Mouse (Mus musculus) brain, embryonic 14.5 days (tissue): Measurements from ENCODE around the gene Gnptab.

ENCODE experiments used
- CTCF ChIP-seq: fragments of 200-500 bp; IDR thresholded peaks from 2 replicates; pipeline ENCODE4 v1.5.1; 2012; ENCODE audit warnings: inconsistent platforms, mild to moderate bottlenecking, moderate library complexity, borderline replicate concordance; ENCODE audit not compliant: insufficient read depth, insufficient read length; ENCODE audit errors: extremely low read depth
- POLR2A ChIP-seq: fragments of 200-500 bp; IDR thresholded peaks from 2 replicates; pipeline ENCODE4 v1.6.1; 2012; ENCODE audit warnings: mild to moderate bottlenecking, inconsistent platforms, borderline replicate concordance; ENCODE audit not compliant: poor library complexity, insufficient read depth, insufficient read length, severe bottlenecking; ENCODE audit errors: extremely low read depth

DNA sequence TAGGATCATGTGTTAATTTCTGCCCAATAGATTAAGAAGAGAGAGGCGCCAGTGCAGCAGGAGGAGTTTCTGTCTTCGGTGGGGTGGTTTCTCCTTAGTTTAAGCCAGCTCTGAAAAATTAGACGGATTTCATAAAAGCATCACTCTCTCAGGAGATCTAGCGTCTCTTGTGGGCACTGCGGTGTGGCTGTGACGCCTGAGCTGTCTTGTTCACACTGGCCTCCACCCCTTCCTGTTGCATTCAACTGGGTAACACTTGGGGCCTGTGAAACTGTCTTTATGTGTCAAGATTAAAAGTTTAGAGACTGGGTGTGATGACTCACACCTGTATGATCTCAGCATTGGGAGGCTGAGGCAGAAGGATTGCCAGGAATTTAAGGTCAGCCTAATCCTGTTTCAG, 49.1 kb downstream of the Gnptab start:
- TF ChIP-seq POLR2A (no peak), CTCF (no peak)
